Mouse (Mus musculus): Measurements from ENCODE around the gene L2hgdh.

The L2hgdh gene

GRCm38 (mm10) chr12:69724711-69725460 is at the start of gene L2hgdh, which contains the start of gene Atp5s:
L2hgdh (minus strand) TSS chr12:69724873.
Atp5s (plus strand) TSS chr12:69724950.
- DNase-seq: peak; percentile 97 to 98

GRCm38 (mm10) chr12:69768841-69769240 is 44.2 kb upstream of the L2hgdh start:
- DNase-seq: no peak

GRCm38 (mm10) chr12:69767476-69768258 is 43.0 kb upstream of the L2hgdh start:
- no peak for DNase-seq

GRCm38 (mm10) chr12:69766185-69766904 is 41.7 kb upstream of the L2hgdh start:
- no peak for DNase-seq

- DNase-seq: peak in 1 of 2 experiments; percentile 21
Observed at GRCm38 (mm10) chr12:69765543-69765942, 40.9 kb upstream of the L2hgdh start.

- DNase-seq: no peak
Observed at GRCm38 (mm10) chr12:69761603-69762002, 36.9 kb upstream of the L2hgdh start.

GRCm38 (mm10) chr12:69760743-69761406 is 36.2 kb upstream of the L2hgdh start:
- DNase-seq: peak in 1 of 2 experiments; percentile 37

- DNase-seq: no peak
Observed at GRCm38 (mm10) chr12:69760014-69760413, 35.3 kb upstream of the L2hgdh start.

GRCm38 (mm10) chr12:69759267-69759885 is 34.7 kb upstream of the L2hgdh start:
- no peak for DNase-seq

- DNase-seq: peak; percentile 54 to 55
Observed at GRCm38 (mm10) chr12:69758221-69759185, 33.8 kb upstream of the L2hgdh start.

- peak; percentile 92 for DNase-seq
Observed at GRCm38 (mm10) chr12:69757418-69758141, 32.9 kb upstream of the L2hgdh start.

- DNase-seq: no peak
Observed at GRCm38 (mm10) chr12:69756015-69756414, 31.3 kb upstream of the L2hgdh start.

- DNase-seq: no peak
Observed at GRCm38 (mm10) chr12:69753936-69754335, 29.3 kb upstream of the L2hgdh start.

GRCm38 (mm10) chr12:69751864-69752341 is 27.2 kb upstream of the L2hgdh start:
- DNase-seq: no peak

GRCm38 (mm10) chr12:69744138-69744537 is 19.5 kb upstream of the L2hgdh start:
- no peak for DNase-seq

GRCm38 (mm10) chr12:69741965-69742364 is 17.3 kb upstream of the L2hgdh start:
- no peak for DNase-seq

- no peak for DNase-seq
Observed at GRCm38 (mm10) chr12:69733923-69734322, 9.2 kb upstream of the L2hgdh start.

GRCm38 (mm10) chr12:69733518-69733917 is 8.8 kb upstream of the L2hgdh start:
- DNase-seq: peak in 1 of 2 experiments; percentile 23

- DNase-seq: no peak
Observed at GRCm38 (mm10) chr12:69732221-69732620, 7.5 kb upstream of the L2hgdh start.

- DNase-seq: no peak
Observed at GRCm38 (mm10) chr12:69730306-69730705, 5.6 kb upstream of the L2hgdh start.

Measured in cerebellum, postnatal 14 days (tissue).